Mouse (Mus musculus): Measurements from ENCODE around the gene Cdh13.

- TF ChIP-seq GATA1 (IDR thresholded peaks at IDR 0.05; ENCODE audit: borderline replicate concordance, low read length): no peak
- TF ChIP-seq FLI1 (IDR thresholded peaks at IDR 0.05; ENCODE audit: low read length): no peak
Measured at GRCm38 (mm10) chr8:119270371-119270770, 986.8 kb downstream of the Cdh13 start.

Measured in megakaryocyte, embryonic 14.5 days (primary cell).